Mouse (Mus musculus) embryo, embryonic 9.5 days (tissue): ENCODE data around the gene Psmd8.
A peak's percentile ranks its signal among the peaks of the same experiment; 100 is the strongest.
"Not testable (repeated sequence)": the region's sequence is repeated elsewhere in the genome, so short reads cannot be mapped to it uniquely, and the experiment has no call there.

ENCODE experiments used
- DNase-seq: peaks from one replicate; pipeline ENCODE4 v3.0.0-alpha.2; 2017; ENCODE audit errors: extremely low spot score

The Psmd8 gene

GRCm38 (mm10) chr7:29180077-29180853 is at the start of gene Psmd8:
Gene Psmd8, minus strand, starts transcription at chr7:29180701.
- peak; percentile 96 for DNase-seq

- no peak for DNase-seq
These were observed 47.7 kb upstream of the Psmd8 start for GRCm38 (mm10) chr7:29228202-29228601.

GRCm38 (mm10) chr7:29225520-29225919 is 45.0 kb upstream of the Psmd8 start:
- DNase-seq: no peak

GRCm38 (mm10) chr7:29224756-29225394 is 44.4 kb upstream of the Psmd8 start:
- DNase-seq: no peak

DNA sequence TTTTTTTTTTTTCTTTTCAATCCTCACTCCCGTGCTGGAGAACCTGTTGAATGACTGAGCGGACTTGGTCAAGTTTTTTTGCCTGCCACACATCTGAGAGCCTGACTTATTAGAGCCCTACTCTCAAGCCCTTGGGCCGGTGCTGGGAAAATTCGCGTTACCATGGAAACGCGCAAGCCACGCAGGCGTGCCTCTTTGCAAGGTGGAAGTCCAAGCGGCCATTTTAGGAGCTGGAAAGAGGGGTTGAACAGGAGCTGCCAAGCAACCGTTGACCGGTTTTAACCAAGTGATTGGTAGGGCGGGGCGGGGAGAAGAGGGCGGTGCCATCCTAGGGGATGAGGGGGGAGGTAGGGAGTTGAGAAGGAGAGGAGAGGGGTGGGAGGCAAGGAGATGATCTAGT is 34.3 kb upstream of the Psmd8 start:
- DNase-seq: no peak

GRCm38 (mm10) chr7:29214236-29214635 is 33.7 kb upstream of the Psmd8 start:
- no peak for DNase-seq

GRCm38 (mm10) chr7:29213675-29214082 is 33.2 kb upstream of the Psmd8 start, which contains the start of gene Catsperg1:
Gene Catsperg1, minus strand, starts transcription at chr7:29214035.
- peak; percentile 85 for DNase-seq

DNA sequence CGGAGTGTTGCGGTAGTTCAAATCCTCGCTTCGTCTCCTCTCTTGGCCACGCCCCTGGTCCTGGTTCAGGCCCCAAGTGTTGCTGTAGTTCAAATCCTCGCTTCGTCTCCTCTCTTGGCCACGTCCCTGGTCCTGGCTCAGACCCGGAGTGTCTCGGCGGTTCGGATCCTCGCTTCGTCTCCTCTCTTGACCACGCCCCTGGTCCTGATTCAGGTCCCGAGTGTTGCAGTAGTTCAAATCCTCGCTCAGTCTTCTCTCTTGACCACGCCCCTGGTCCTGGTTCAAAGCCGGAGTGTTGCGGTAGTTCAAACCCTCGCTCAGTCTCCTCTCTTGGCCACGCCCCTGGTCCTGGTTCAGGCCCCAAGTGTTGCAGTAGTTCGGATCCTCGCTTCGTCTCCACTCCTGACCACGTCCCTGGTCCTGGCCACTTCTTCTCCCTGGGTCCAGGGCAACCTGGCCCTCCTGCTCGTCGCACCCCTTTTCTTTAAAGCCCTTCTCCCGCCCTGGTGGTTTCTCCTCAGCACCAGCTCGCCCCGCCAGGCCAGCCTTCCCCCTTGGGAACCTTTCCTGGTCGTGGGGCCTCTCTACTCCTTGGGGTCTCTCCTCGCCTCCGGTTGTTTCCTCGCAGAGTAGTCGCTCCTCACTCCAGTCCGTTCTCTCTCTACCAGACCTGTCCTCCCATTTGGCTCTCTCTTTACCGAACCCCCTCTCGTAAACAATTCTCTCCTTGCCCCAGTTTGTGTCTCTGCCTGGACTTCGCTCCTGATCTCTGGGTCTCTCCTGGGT is 32.5 kb upstream of the Psmd8 start:
- not testable (repeated sequence) for DNase-seq

DNA sequence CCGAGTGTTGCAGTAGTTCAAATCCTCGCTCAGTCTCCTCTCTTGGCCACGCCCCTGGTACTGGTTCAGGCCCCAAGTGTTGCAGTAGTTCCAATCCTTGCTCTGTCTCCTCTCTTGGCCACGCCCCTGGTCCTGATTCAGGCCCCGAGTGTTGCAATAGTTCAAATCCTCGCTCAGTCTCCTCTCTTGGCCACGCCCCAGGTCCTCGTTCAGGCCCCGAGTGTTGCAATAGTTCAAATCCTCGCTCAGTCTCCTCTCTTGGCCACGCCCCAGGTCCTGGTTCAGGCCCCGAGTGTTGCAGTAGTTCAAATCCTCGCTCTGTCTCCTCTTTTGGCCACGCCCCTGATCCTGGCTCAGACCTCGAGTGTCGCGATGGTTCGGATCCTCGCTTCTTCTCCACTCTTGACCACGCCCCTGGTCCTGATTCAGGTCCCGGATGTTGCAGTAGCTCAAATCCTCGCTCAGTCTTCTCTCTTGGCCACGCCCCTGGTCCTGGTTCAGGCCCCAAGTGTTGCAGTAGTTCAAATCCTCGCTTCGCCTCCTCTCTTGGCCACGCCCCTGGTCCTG is 31.8 kb upstream of the Psmd8 start:
- DNase-seq: peak; percentile 35

GRCm38 (mm10) chr7:29211415-29212198 is 31.1 kb upstream of the Psmd8 start:
- peak; percentile 87 for DNase-seq

GRCm38 (mm10) chr7:29211013-29211412 is 30.5 kb upstream of the Psmd8 start:
- not testable (repeated sequence) for DNase-seq

DNA sequence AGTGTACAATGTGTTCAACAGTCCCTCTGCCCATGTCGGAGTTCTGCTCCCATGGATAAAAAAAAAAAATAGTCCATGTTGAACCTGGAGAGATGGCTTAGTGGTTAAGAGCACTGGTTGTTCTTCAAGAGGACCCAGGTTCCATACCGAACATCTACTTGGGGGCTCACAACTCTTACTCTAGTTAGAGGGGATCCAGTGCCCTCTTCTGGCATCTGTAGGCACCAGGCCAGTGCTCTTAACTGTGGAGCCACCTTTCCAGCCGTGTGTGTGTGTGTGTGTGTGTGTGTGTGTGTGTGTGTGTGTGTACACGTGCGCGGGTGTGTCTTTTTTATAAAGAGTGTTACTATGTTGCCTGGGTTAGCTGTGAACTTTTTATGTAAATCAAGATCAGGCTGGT is 22.1 kb upstream of the Psmd8 start:
- no peak for DNase-seq

DNA sequence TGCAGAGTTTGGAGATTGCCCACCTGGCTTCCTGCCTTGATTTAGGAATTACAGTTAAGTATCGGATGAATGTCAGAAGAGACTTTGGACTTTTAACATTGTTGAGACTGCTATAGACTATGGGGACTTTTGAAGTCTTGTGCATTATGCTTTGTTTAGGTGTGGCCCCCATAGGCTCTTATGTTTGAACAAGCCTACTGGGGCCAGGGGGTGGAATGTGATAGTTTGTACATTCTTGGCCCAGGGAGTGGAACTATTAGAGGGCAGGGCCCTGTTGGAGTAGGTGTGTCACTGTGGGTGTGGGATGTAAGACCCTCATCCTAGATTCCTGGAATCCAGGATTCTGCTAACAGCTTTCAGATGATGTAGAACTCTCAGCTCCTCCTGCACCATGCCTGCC is 13.7 kb upstream of the Psmd8 start:
- not testable (repeated sequence) for DNase-seq

GRCm38 (mm10) chr7:29181323-29181722 is 822 bp upstream of the Psmd8 start:
- DNase-seq: not testable (repeated sequence)

- no peak for DNase-seq
These were observed 344 bp upstream of the Psmd8 start for GRCm38 (mm10) chr7:29180854-29181236.

DNA sequence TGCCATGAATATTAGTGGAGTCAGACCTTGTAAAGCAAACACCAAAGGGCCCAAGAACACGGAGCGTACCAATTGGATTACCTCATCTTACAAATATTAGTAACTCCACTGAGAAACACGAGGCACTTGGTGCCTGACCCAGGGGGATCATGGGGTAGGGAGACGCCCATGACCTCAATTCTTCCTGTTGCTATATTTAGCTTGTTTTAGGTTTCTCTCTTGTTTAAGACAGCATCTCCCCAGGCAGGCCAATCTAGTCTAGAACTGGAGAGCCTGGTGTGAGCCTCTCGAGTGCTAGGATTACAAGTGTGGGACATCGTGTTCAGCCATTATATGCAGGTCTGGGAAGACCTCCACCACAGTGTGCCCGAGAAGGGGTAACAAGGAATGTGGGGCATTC is 1.2 kb downstream of the Psmd8 start:
- DNase-seq: no peak

- no peak for DNase-seq
These were observed 2.4 kb downstream of the Psmd8 start for GRCm38 (mm10) chr7:29178106-29178505.

DNA sequence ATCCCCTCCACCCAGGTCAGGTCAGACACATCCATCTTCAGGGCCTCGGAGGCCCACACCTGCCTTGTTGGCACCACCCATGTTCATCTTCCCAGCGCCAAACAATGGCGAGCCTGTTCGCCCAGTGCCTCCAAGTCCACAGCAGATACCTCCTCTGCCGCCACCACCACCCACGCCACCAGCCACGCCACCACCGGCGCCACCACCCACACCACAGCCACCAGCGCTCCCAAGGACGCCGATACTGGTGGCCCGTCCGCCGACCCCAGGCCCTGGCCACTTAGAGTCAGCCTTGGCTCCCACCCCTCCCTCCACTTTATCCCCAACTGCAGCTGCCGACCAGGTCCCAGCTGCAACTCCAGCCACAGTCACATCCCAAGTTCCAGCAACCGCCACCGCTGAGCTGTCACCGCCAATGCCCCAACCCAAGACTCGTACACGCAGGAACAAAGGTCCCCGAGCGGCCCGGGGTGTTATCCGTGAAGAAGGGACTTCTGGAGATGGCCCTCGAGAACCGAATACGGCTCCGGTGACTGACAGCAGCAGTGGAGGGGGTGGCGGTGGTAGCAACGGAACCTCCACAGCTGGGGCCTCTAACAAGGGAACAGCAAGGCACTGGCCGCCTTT is 8.0 kb downstream of the Psmd8 start:
- no peak for DNase-seq

DNA sequence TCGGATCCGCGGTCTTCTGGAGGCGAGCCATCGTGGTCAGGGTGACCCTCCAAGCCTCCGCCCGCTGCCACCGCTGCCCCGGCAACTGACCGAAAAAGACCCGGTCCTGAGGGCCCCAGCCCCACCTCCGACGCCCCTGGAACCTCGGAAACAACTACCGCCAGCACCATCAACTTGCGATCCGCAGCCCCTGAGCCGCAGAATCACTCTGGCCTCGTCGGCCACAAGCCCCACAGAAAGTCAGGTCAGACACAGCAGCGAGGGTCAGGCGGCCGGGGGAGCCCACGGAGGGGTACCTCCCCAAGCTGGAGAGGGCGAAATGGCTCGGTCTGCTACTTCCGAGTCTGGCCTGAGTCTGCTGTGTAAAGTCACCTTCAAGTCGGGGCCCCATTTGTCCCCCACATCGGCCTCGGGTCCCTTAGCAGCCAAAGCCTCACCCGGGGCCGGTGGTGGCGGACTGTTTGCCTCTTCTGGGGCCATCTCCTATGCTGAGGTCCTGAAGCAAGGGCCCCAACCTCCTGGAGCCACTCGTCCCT is 8.9 kb downstream of the Psmd8 start:
- DNase-seq: no peak

- peak; percentile 55 for DNase-seq
These were observed 9.5 kb downstream of the Psmd8 start for GRCm38 (mm10) chr7:29170755-29171561.
